Mouse (Mus musculus): ENCODE results near the gene Fzd9.

GRCm38 (mm10) chr5:135257559-135257958 lies 6.5 kb upstream of the Fzd9 start:
- TF ChIP-seq GATA1 (IDR thresholded peaks at IDR 0.05; ENCODE audit: borderline replicate concordance, low read length): no peak
- no peak for TF ChIP-seq FLI1 (IDR thresholded peaks at IDR 0.05; ENCODE audit: low read length)

Data from megakaryocyte, embryonic 14.5 days (primary cell).